Mouse (Mus musculus) cerebellum, adult 2 months (tissue): ENCODE results near the gene Adgrl3.

Experiments
- CTCF ChIP-seq: fragments of 200-500 bp; IDR thresholded peaks from 2 replicates; pipeline ENCODE4 v1.5.1; 2011; ENCODE audit warnings: low read depth, mild to moderate bottlenecking, control low read depth, low read length, moderate library complexity, borderline replicate concordance; ENCODE audit not compliant: insufficient read depth
- POLR2A ChIP-seq: fragments of 200-500 bp; IDR thresholded peaks from 2 replicates; pipeline ENCODE4 v1.6.1; 2011; ENCODE audit warnings: low read length, control low read depth, borderline replicate concordance; ENCODE audit not compliant: insufficient read depth

DNA sequence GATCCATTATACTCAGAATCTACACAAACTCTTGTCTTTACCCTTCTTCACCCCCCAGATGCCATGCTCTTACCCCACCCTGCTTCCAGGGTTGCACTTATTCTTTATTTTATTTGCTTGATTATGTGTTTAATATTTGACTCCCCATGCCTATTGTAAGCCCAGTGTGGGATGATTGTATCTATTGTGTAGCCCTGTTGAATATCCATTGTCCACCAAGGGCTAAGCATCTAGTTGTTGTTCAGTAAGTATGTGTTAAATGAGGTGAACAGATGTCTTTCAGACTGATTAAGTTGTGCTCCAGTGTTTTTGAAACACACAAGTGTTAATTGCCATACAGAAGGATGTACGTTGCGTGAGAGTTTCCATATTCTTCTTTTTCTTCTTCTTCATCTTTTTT lies 44.1 kb downstream of the Adgrl3 start:
- TF ChIP-seq POLR2A (no peak), CTCF (no peak)
